Mouse (Mus musculus) heart, postnatal 0 days (tissue): ENCODE results near the gene Zfp609. TPM values are rescaled to one million over a fixed set of nuclear protein-coding genes. Genes with fewer than 3 reads are reported as not detected.
"Not testable (repeated sequence)": the region's sequence is repeated elsewhere in the genome, so short reads cannot be mapped to it uniquely, and the experiment has no call there.

Experiments
- ATAC-seq: fragments of 200-750 bp; cut with Nextera tagmentation; 2 replicates; pipeline ENCODE4 v1.8.0; 2017; ENCODE audit warnings: low read depth, moderate number of reproducible peaks, moderate library complexity; ENCODE audit not compliant: insufficient read depth
- DNase-seq: peaks from one replicate; pipeline ENCODE4 v3.0.0-alpha.2; 2016; ENCODE audit warnings: low spot score
- H3K27ac ChIP-seq: fragments of 300-500 bp; sonication (generic); 2 replicates; pipeline ENCODE4 v1.5.1; 2014; ENCODE audit warnings: low read depth, mild to moderate bottlenecking
- H3K27me3 ChIP-seq: fragments of 300-500 bp; sonication (generic); 2 replicates; pipeline ENCODE4 v1.6.1; 2014; ENCODE audit warnings: low read length, mixed read lengths; ENCODE audit not compliant: control insufficient read depth, insufficient read depth
- H3K36me3 ChIP-seq: fragments of 300-500 bp; sonication (generic); replicated peaks from 2 replicates; pipeline ENCODE4 v1.6.1; 2014; ENCODE audit warnings: low read length, mixed read lengths; ENCODE audit not compliant: control insufficient read depth, insufficient read depth
- H3K4me1 ChIP-seq: fragments of 300-500 bp; sonication (generic); 2 replicates; pipeline ENCODE4 v1.6.1; 2014; ENCODE audit warnings: antibody characterized with exemption; ENCODE audit not compliant: control insufficient read depth, insufficient read depth
- H3K4me2 ChIP-seq: fragments of 300-500 bp; sonication (generic); 2 replicates; pipeline ENCODE4 v1.6.1; 2014; ENCODE audit warnings: low read depth, mild to moderate bottlenecking, low read length, moderate library complexity
- H3K4me3 ChIP-seq: fragments of 300-500 bp; sonication (generic); 2 replicates; pipeline ENCODE4 v1.5.1; 2014; ENCODE audit warnings: low read depth, low read length
- H3K9ac ChIP-seq: fragments of 300-500 bp; sonication (generic); replicated peaks from 2 replicates; pipeline ENCODE4 v1.6.1; 2014; ENCODE audit warnings: low read depth, low read length, mixed read lengths
- H3K9me3 ChIP-seq: fragments of 300-500 bp; sonication (generic); replicated peaks from 2 replicates; pipeline ENCODE4 v1.6.1; 2016; ENCODE audit warnings: low read length; ENCODE audit not compliant: control insufficient read depth
- CTCF ChIP-seq: IDR thresholded peaks from 2 replicates; pipeline ENCODE4 v1.5.1; 2016; ENCODE audit warnings: antibody characterized with exemption, control low read depth, low read depth
- EP300 ChIP-seq: IDR thresholded peaks from 2 replicates; pipeline ENCODE4 v1.6.1; 2016; ENCODE audit warnings: antibody characterized with exemption, low read depth
- WGBS: fragments of 180-500 bp; shearing (Covaris S2); extraction: QIAGEN DNeasy Blood & Tissue Kit; methylation state at CpG from one replicate; pipeline ENCODE4 v1.1.7; 2014; 5-methylcytosine and 5-hydroxymethylcytosine counted together
- polyA plus RNA-seq: library from polyadenylated mRNA; unstranded; fragments of >200 nt; fragmentation: Nextera tagmentation; extraction: Ambion mirVana; gene quantifications from 2 replicates; pipeline ENCODE4 v1.2.1, GENCODE M21; 2015
- total RNA-seq: library from RNA; depleted of rRNA; stranded (reverse); fragments of >200 nt; gene quantifications from 2 replicates; pipeline ENCODE4 v1.2.3, GENCODE M21; 2014; ENCODE audit warnings: low replicate concordance

The Zfp609 gene
- total and polyA plus RNA-seq, 2 experiments from 2014 or later, result 2.9 to 7.6 TPM

DNA sequence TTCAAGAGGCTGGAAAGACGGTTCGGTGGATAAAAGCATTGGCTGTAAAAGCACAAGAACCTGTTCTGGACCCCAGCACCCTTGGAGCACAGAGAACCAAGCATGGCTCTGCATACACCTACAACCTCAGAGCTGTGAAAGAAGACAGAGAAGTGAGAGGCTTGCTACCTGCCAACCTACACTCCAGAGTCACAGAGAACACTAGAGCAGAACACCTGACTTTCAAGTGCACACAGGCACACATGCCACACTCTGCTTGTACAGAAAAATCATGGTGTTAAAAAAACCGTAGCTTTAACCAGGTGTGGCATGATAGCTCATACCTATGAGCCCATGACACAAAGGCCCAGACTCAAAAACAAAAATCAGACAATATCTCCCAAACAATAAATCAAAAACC is 37.6 kb downstream of the Zfp609 start:
- WGBS, result 89% methylated on average over 3 of the region's 3 CpGs
- no peak overlapping the region for H3K9ac ChIP-seq
- peaks cover 11% of the 10 kb centered on the region for H3K36me3 ChIP-seq
- TF ChIP-seq EP300 (no peak), CTCF (no peak)
- no peaks in the 10 kb centered on the region for H3K9me3 ChIP-seq
- H3K27me3 ChIP-seq, result no peaks in the 10 kb centered on the region
- ATAC-seq, result no peak
- peaks cover 53% of the 10 kb centered on the region for H3K4me1 ChIP-seq
- no peak overlapping the region for H3K27ac ChIP-seq
- no peak for DNase-seq
- no peak overlapping the region for H3K4me2 ChIP-seq
- no peak overlapping the region for H3K4me3 ChIP-seq

DNA sequence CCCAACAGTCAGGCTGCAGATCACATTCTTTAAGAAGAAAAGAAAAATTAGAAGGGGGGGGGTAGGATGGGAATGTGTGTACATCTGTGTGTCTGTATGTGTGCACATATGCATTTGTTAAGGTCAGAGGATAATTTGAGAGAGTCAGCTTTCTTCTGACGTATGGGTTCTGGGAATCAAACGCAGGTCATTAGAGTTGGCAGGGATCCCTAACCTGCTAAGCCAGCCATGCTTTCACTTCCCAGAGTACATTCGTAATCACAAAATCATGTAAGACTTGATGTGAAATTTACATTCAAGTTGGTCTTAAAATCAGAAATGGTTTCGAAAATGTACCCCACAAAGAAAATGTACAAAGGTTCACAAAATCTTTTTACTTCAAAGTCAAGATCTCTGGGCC is 38.8 kb downstream of the Zfp609 start:
- 50% methylated on average over 4 of the region's 4 CpGs for WGBS
- DNase-seq (no peak), ATAC-seq (no peak)
- TF ChIP-seq CTCF (no peak), EP300 (no peak)
- Histone ChIP-seq H3K27ac (0 out of 2 replicates have a peak overlapping the region, but pooled peaks have one; percentile 62), H3K9me3 (no peaks in the 10 kb centered on the region), H3K36me3 (no peaks in the 10 kb centered on the region), H3K9ac (no peak overlapping the region), H3K27me3 (no peaks in the 10 kb centered on the region), H3K4me1 (peaks cover 57% of the 10 kb centered on the region), H3K4me2 (no peak overlapping the region), H3K4me3 (no peak overlapping the region)

DNA sequence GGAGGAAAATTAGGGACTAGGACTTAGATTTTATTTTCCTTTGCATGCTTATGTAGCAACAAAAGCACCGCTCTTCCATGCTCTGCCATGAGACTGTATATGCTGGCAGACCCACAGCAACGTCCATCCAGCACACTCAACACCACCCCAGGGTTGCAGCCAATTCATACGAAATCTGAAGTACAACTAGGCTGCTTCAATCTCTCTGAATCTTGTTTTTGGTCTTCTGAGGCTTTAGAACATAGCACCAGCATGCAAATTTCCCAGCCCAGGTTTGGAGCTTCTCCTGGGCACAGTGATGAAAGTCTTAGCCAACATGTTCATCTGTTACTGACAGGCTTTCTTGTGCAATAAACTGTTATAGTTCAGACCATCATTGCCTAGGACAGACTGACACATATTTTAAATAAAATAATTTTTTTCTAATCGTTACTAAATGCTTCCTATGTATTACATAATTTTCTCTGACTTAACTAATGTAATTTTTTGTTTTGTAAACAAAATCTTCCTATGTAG is 39.5 kb downstream of the Zfp609 start:
- H3K27ac ChIP-seq, result peak overlapping the region; percentile 62
- H3K27me3 ChIP-seq, result no peaks in the 10 kb centered on the region
- 36% methylated on average over 4 of the region's 4 CpGs for WGBS
- H3K4me1 ChIP-seq, result peaks cover 57% of the 10 kb centered on the region
- ATAC-seq, result peak; percentile 30; the same call in 1 of the 2 replicates
- DNase-seq, result no peak
- H3K36me3 ChIP-seq, result no peaks in the 10 kb centered on the region
- H3K4me3 ChIP-seq, result no peak overlapping the region
- TF ChIP-seq EP300, result no peak
- no peak for TF ChIP-seq CTCF
- peak overlapping the region; percentile 7 for H3K4me2 ChIP-seq
- H3K9ac ChIP-seq, result no peak overlapping the region
- H3K9me3 ChIP-seq, result no peaks in the 10 kb centered on the region

DNA sequence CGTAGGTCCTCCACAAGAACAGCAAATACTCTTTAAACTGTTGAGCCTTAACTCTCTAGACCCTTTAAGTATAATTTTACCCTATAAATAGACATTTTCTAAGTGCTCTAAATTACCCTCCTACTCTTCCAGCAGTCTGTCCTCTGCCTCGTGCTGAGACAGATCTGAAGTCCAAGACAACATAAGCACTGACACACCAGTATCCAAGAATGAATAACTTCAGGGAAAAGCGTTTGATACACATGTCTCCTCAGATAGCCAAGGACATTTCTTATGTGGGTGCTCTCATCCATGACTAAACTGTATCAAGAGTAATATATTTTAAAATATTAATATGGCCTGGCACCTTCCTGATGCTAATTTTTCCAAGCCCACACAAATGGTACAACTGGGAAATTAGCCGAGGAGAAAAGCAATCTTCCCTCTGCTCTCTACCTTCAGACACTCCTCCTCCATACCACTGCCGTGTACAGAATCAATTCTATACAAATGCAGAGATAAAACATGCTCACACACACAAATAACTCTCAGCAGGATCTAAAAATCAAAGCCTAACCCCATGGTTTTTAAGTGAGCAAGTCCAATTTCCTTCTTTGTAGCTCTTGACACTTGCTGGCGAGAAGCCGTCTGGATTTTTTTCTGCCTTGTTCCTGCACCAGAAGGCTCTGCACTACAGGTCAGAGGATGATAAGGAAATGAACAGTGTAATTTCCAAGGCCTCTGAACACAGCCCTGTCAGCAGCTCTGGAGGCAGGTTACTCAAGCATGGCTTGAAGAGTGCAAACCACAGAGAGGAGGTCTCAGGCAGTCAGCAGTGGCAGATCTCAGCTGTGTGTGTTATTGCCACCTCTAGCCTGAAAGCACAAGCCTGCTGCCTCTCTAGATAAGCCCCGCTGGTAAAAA is 40.2 kb downstream of the Zfp609 start:
- peak overlapping the region; percentile 7 for H3K4me2 ChIP-seq
- peak overlapping the region; percentile 62 for H3K27ac ChIP-seq
- 23% methylated on average over 8 of the region's 8 CpGs for WGBS

DNA sequence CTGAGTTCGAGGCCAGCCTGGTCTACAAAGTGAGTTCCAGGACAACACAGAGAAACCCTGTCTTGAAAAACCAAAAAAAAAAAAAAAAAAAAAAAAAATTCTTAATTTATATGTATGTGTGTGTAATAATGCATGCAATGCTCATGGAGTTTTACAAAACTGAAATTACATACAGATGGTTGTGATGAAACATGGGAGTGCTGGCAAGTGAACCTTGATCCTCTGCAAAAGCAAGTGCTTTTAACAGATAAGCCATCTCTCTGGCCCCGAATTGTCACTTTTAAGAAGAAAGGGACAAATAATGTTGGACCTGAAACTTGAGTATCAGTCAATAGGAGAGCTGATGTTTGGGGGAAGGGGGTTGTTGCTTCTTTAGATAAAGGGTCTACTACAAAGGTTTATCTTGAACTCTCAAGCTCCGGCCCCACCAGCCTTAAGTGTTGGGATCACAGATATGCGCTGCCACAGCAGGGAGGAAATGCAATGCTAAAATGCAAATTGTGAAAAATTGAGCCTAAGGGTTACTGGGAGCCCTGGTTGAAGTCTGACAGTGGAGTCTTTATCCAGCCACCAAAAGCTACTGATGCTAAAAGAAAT is 41.5 kb downstream of the Zfp609 start:
- Histone ChIP-seq H3K27ac (no peak overlapping the region), H3K4me3 (no peak overlapping the region), H3K4me1 (peaks cover 41% of the 10 kb centered on the region), H3K9me3 (no peaks in the 10 kb centered on the region), H3K36me3 (no peaks in the 10 kb centered on the region), H3K9ac (no peak overlapping the region), H3K4me2 (no peak overlapping the region), H3K27me3 (no peaks in the 10 kb centered on the region)
- no peak for ATAC-seq
- 55% methylated on average over 4 of the region's 4 CpGs for WGBS
- TF ChIP-seq EP300 (no peak), CTCF (no peak)
- DNase-seq, result no peak

More for the DNA sequence above, 40.2 kb downstream of the Zfp609 start:
- Histone ChIP-seq H3K36me3 (no peaks in the 10 kb centered on the region), H3K9ac (no peak overlapping the region), H3K4me3 (no peak overlapping the region), H3K4me1 (peaks cover 54% of the 10 kb centered on the region), H3K27me3 (no peaks in the 10 kb centered on the region), H3K9me3 (no peaks in the 10 kb centered on the region)
- ATAC-seq (peak; percentile 69; the same call in 1 of the 2 replicates), DNase-seq (peak; percentile 60)
- no peak for TF ChIP-seq EP300
- no peak for TF ChIP-seq CTCF

DNA sequence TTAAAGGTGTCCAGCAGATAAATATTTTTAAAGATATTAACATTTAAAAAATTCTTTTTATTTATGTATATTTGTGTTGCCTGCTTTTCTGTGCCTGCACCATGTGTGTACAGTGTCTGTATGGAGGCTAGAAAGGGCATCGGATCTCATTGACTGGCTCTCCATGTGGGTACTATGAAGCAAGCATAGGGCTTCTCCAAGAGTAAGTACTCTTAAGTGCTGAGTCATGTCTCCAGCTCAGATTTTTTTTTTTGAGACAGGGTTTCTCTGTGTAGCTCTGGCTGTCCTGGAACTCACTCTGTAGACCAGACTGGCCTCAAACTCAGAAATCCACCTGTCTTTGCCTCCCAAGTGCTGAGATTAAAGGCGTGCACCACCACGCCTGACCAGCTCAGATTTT is 47.7 kb downstream of the Zfp609 start:
- not testable (repeated sequence) for ATAC-seq, H3K4me2 ChIP-seq
- WGBS, result 79% methylated on average over 3 of the region's 3 CpGs

More for the DNA sequence above, 47.7 kb downstream of the Zfp609 start:
- not testable (repeated sequence) for DNase-seq, H3K27me3 ChIP-seq, H3K9ac ChIP-seq, H3K9me3 ChIP-seq, H3K36me3 ChIP-seq, H3K27ac ChIP-seq, H3K4me3 ChIP-seq
- H3K4me1 ChIP-seq, result peaks cover 11% of the 10 kb centered on the region
